Mouse (Mus musculus): Measurements from ENCODE around the gene Pdlim5. TPM values are rescaled to one million over a fixed set of nuclear protein-coding genes. Genes with fewer than 3 reads are reported as not detected.

Pdlim5 gene
- polyA plus RNA-seq, 1 experiment from 2014 or later: 32.5 TPM

DNA sequence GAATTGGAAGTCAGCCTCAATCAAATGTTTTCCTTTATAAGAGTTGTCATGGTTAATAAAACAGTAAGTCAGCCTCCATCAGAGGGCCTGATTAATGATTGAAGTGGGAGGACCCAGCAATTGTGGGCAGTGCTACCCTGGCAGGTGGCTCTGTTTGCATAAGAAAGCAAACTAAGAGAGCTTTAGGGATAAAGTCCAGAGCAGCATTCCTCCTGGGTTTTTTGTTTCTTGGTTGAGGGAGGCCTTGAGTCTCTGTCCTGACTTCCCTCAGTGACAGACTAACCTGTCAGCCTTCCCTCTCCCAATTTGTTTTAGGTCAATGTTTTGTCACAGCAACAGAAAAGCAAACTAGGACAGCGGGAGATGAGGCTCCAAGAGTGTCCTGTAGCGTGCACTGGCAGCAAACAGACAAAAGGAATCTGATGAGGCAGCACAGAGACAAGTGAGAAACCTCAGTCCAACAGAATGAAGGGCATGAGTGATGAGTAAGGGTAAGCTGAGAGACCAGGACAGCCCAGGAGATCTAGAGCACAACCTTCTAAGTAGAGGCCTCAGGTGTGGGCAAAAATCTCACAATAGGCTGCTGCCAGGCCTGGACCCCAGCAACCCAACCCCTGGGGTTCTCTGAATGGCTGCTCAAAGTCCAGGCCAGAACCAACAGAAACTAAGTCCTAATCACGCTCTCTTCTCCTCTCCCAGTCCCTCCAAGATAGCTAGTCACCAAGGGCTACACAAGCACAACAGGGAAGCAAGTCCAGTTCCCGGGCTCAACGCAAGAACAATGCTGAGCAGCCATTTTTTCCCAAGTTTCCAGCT lies 46.5 kb downstream of the Pdlim5 start:
- Histone ChIP-seq H3K4me3 (replicated peaks; ENCODE audit: low read depth, low read length) (no peak overlapping the region), H3K4me2 (ENCODE audit: low read length) (no peak overlapping the region), H3K27me3 (ENCODE audit: insufficient read depth, low read length) (no peaks in the 10 kb centered on the region), H3K4me1 (replicated peaks; ENCODE audit: insufficient read depth, low read length) (no peaks in the 10 kb centered on the region), H3K9ac (ENCODE audit: low read depth, low read length) (no peak overlapping the region), H3K27ac (peak overlapping the region; percentile 32; the same call in 1 of the 2 replicates), H3K36me3 (ENCODE audit: insufficient read depth, low read length) (0 out of 2 replicates have a peak, but pooled peaks cover 2% of the 10 kb centered on the region), H3K9me3 (replicated peaks; ENCODE audit: low read length) (no peaks in the 10 kb centered on the region)
- ATAC-seq (replicated peaks; ENCODE audit: low FRiP score, low read depth) (peak; percentile 82), DNase-seq (ENCODE audit: low spot score) (no peak)
- TF ChIP-seq CTCF (IDR thresholded peaks at IDR 0.05; ENCODE audit: low read depth): no peak
- 87% methylated on average over 5 of the region's 5 CpGs for WGBS

DNA sequence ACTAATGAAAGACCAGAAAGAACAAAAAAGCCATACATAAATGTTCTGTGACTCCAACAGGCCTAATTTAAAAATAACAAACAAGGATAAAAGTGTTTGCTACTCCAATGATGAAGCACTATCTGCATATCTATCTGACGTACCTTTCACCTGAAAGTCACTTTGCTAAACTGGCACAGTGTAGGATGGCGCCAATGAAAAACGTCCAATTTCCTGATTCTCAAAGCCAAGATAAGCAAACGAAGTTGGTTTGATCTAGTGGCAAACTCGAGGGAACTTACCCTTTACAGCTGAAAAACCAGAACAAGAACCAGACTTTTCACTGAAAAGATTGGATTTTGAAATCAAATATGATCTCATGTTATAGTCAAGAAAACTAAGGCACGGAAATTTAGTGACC lies 49.2 kb downstream of the Pdlim5 start:
- no peaks in the 10 kb centered on the region for H3K9me3 ChIP-seq (replicated peaks; ENCODE audit: low read length)
- no peaks in the 10 kb centered on the region for H3K27me3 ChIP-seq (ENCODE audit: insufficient read depth, low read length)
- WGBS: 69% methylated on average over 6 of the region's 6 CpGs
- DNase-seq (ENCODE audit: low spot score): no peak
- TF ChIP-seq CTCF (IDR thresholded peaks at IDR 0.05; ENCODE audit: low read depth): no peak
- no peaks in the 10 kb centered on the region for H3K36me3 ChIP-seq (ENCODE audit: insufficient read depth, low read length)
- H3K4me2 ChIP-seq (ENCODE audit: low read length): no peak overlapping the region
- ATAC-seq (replicated peaks; ENCODE audit: low FRiP score, low read depth): no peak
- H3K4me3 ChIP-seq (replicated peaks; ENCODE audit: low read depth, low read length): no peak overlapping the region
- H3K9ac ChIP-seq (ENCODE audit: low read depth, low read length): no peak overlapping the region
- H3K4me1 ChIP-seq (replicated peaks; ENCODE audit: insufficient read depth, low read length): no peaks in the 10 kb centered on the region
- H3K27ac ChIP-seq: no peak overlapping the region

DNA sequence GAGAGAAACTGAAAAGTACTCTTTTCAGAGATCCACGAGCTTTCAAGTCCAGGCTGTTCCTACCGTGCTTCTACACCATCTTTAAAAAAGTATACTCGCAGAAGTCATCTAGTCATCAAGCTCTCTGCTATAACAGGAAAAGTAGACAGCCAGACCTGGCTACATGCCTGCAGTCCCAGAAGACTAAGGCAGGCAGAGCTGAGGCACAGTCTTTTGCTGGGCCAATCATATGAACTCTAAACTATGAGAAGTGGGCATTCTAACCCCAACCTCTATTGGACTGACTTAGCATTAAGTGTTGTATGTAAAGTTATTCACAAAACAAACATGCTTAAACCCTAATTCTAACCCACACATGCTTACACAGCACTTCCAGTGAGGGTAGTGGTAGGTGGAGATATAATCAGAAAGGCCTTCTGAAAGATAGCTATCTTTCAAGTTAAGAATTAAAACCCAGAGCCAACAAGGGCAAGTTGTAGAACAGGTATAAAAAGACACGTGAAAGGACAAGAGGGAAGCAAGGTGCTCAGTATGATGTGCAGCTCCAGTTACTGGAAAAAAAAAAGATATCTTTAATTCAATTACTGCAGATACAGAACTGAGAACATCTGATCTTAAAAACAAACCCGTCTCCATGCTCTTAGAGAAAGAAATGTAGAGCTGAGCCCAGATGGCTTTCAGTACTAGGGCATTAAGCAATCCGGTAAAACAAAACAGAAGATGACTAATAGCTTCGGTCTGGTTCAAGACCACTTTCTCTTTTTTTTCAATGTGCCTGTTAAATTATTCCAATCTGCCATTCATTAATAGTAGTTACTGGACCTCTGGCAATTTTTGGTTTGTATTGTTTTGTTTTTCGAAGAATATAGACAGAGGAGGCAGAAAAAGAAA lies 50.0 kb downstream of the Pdlim5 start:
- ATAC-seq (replicated peaks; ENCODE audit: low FRiP score, low read depth): no peak
- TF ChIP-seq CTCF (IDR thresholded peaks at IDR 0.05; ENCODE audit: low read depth): no peak
- H3K27me3 ChIP-seq (ENCODE audit: insufficient read depth, low read length): no peaks in the 10 kb centered on the region
- H3K4me3 ChIP-seq (replicated peaks; ENCODE audit: low read depth, low read length): no peak overlapping the region
- no peak overlapping the region for H3K4me2 ChIP-seq (ENCODE audit: low read length)
- 72% methylated on average over 8 of the region's 8 CpGs for WGBS
- no peaks in the 10 kb centered on the region for H3K9me3 ChIP-seq (replicated peaks; ENCODE audit: low read length)
- H3K27ac ChIP-seq: no peak overlapping the region
- H3K36me3 ChIP-seq (ENCODE audit: insufficient read depth, low read length): no peaks in the 10 kb centered on the region
- H3K4me1 ChIP-seq (replicated peaks; ENCODE audit: insufficient read depth, low read length): no peaks in the 10 kb centered on the region
- H3K9ac ChIP-seq (ENCODE audit: low read depth, low read length): no peak overlapping the region
- no peak for DNase-seq (ENCODE audit: low spot score)

DNA sequence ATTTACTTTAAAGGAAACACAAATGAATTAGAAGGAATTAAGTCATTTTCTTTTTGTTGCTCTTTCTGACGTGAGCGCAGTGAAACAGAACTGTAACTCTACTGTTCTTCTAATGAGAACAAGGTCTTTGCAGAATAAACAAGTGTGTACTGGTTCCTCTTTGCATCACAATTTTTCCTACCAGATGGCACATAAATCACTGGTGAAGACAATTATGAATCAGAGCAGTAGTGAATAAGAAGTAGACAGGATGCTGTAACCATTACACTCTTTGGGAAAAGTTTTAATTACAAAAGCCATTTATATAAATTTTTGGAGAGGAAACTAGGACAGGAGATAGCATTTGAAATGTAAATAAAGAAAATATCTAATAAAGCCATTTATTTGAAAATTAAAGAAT lies 51.7 kb downstream of the Pdlim5 start:
- TF ChIP-seq CTCF (IDR thresholded peaks at IDR 0.05; ENCODE audit: low read depth): no peak
- Histone ChIP-seq H3K4me1 (replicated peaks; ENCODE audit: insufficient read depth, low read length) (no peaks in the 10 kb centered on the region), H3K27ac (no peak overlapping the region), H3K27me3 (ENCODE audit: insufficient read depth, low read length) (no peaks in the 10 kb centered on the region), H3K9ac (ENCODE audit: low read depth, low read length) (no peak overlapping the region), H3K9me3 (replicated peaks; ENCODE audit: low read length) (no peaks in the 10 kb centered on the region), H3K36me3 (ENCODE audit: insufficient read depth, low read length) (no peaks in the 10 kb centered on the region), H3K4me3 (replicated peaks; ENCODE audit: low read depth, low read length) (no peak overlapping the region), H3K4me2 (ENCODE audit: low read length) (no peak overlapping the region)
- 87% methylated on average over 2 of the region's 2 CpGs for WGBS
- DNase-seq (ENCODE audit: low spot score) (peak; percentile 27), ATAC-seq (replicated peaks; ENCODE audit: low FRiP score, low read depth) (no peak)

DNA sequence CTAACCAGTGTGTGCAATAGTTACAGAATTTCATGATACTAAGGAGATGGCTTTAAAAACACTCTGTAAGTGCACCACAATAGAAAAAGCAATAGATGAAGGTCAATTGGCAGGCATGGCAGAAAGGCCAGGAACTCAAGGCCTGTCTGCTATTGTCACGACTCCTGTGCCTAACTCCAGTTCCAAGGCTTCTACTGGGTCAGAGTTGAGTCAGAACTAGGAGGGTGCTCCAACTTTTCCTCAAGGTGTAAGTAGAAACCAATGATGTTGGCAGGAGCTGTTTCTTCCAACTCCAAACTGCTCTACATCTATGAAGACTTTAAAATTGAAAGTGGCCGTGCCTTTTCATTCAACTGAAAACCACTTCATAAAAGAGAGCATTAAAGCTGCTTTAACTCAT lies 54.8 kb downstream of the Pdlim5 start:
- Histone ChIP-seq H3K9me3 (replicated peaks; ENCODE audit: low read length) (no peaks in the 10 kb centered on the region), H3K36me3 (ENCODE audit: insufficient read depth, low read length) (no peaks in the 10 kb centered on the region), H3K4me2 (ENCODE audit: low read length) (no peak overlapping the region), H3K27me3 (ENCODE audit: insufficient read depth, low read length) (no peaks in the 10 kb centered on the region), H3K4me1 (replicated peaks; ENCODE audit: insufficient read depth, low read length) (no peaks in the 10 kb centered on the region; the same call in 1 of the 2 replicates), H3K9ac (ENCODE audit: low read depth, low read length) (no peak overlapping the region), H3K27ac (no peak overlapping the region), H3K4me3 (replicated peaks; ENCODE audit: low read depth, low read length) (no peak overlapping the region)
- TF ChIP-seq CTCF (IDR thresholded peaks at IDR 0.05; ENCODE audit: low read depth): no peak
- no peak for DNase-seq (ENCODE audit: low spot score)
- 90% methylated on average over 2 of the region's 2 CpGs for WGBS
- ATAC-seq (replicated peaks; ENCODE audit: low FRiP score, low read depth): no peak

DNA sequence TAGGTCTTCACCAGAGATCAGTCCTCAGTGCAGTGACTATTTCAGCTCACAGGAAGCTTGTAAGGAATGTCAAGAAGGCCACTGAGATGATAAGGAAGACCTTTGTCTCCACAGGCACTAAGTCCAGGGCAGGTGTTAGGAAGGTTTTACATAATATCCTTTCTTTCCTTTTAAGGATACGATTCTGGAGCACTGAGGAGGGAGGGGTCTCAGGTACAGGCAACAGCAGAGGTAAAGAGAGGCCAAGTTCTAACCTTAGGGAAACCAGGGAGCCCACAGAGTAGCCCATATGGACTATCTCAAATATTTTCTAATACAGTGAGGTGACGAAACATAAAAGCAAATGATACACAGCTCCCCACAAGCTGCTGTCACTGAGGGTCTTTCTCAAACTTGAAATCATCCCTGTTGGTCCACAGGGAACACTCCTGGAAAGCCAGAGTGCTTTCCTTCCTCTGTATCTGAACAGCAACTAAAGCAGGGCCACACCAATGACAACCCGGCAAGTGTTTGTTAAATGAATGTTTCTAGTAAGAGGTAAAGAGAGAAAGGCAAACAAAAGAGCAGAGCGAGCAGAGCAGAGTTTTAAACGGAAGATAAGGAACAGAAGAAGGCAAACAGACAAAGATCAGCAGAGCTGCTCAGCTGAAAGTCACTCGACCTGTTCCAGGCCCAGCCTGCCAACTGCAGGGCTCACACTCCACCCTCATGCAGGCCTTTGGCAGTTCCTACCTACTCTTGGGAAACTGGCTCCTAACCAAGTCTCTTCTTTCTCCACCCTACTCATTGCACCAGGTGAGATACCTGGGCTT lies 55.9 kb downstream of the Pdlim5 start:
- Histone ChIP-seq H3K4me2 (ENCODE audit: low read length) (no peak overlapping the region), H3K9me3 (replicated peaks; ENCODE audit: low read length) (no peaks in the 10 kb centered on the region), H3K9ac (ENCODE audit: low read depth, low read length) (no peak overlapping the region), H3K4me1 (replicated peaks; ENCODE audit: insufficient read depth, low read length) (no peaks in the 10 kb centered on the region; the same call in 1 of the 2 replicates), H3K36me3 (ENCODE audit: insufficient read depth, low read length) (no peaks in the 10 kb centered on the region), H3K4me3 (replicated peaks; ENCODE audit: low read depth, low read length) (no peak overlapping the region), H3K27ac (no peak overlapping the region), H3K27me3 (ENCODE audit: insufficient read depth, low read length) (no peaks in the 10 kb centered on the region)
- WGBS: 62% methylated on average over 6 of the region's 6 CpGs
- no peak for ATAC-seq (replicated peaks; ENCODE audit: low FRiP score, low read depth)
- no peak for DNase-seq (ENCODE audit: low spot score)
- TF ChIP-seq CTCF (IDR thresholded peaks at IDR 0.05; ENCODE audit: low read depth): no peak
